Mouse (Mus musculus) mature B cell (primary cell): ENCODE data around the gene Myo15.
"Not testable (repeated sequence)": the region's sequence is repeated elsewhere in the genome, so short reads cannot be mapped to it uniquely, and the experiment has no call there.

ENCODE experiments used
- in situ Hi-C: fragments of 300-500 bp; cut with MboI; formaldehyde crosslinking; loops from 2 replicates; pipeline ENCODE4 v1.14.3; 2019

Myo15 gene

DNA sequence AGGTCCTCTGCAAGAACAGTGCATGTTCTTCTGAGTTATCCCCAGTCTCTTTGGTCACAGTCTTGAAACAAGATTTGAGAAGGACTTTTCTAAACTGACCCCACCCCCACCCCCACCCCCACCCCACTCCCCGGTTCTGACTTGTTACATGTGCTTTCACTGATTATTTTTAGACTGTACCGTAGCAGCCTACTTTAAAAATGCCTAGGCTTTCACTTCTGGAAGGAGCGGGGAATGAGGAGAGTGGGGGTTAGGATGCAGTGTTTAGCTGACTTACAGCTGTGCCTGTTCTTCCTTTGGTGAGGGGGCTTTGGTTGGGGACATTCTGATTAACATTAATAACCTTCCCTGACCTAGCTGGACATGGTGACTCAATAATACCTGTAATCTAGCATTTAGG lies 79.0 kb downstream of the Myo15 start:
- in situ Hi-C loops = no loop called here

DNA sequence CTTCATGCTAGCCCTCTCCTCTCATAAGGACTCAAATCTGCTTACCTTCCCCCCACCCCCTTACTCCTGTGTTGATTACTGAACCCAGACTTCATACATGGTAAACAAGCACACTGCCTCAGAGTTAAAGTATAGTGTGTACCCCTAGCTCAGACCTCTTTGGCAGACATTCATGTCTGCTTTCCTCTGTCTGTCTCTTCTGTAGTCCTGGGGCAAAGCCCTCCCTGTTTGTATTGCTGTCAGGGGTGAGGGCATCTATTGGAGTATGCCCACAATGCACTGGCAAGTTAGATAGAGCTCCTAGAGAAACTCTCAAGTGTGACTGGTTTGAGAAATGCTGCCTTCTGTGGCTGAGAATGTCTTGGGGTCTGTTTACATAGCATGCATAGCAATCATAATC lies 84.0 kb downstream of the Myo15 start:
- in situ Hi-C loops = no loop called here

DNA sequence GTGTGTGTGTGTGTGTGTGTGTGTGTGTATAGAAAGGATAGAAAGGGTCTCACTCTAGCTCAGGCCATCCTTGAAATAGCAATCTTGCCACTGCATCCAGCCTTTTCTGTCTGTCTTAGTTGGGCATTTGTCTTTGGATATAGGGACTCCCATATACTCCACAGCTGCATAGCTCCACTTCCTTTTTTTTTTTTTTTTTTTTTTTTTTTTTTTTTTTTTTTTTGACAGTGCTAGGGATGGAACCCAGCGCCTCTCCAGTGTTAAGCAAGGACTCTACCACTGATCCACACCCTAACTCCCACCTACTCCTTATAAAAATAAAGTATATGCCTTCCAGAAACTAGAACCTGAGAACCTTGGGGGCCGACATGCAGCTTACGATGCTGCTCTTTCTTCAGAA lies 88.5 kb downstream of the Myo15 start:
- in situ Hi-C loops = no loop called here

DNA sequence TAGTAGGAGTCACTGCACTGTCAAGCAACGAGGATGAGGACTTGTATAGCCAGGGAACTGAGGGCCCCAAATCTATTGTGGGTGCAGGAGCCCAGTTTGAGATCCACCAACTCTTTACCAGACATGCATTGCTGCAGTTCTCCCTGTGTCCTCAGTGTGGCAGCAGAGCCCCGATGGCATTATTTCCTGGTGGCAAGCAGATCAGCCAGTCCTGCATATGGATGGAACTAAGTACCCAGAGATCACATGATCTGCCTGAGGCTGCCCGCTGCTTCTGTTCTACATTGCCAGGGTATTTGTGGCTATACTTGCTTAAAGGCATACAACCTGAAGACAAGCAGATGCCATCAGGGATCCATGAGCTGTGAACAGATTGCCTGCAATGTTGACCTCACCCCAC lies 90.2 kb downstream of the Myo15 start:
- in situ Hi-C loops = no loop called here

DNA sequence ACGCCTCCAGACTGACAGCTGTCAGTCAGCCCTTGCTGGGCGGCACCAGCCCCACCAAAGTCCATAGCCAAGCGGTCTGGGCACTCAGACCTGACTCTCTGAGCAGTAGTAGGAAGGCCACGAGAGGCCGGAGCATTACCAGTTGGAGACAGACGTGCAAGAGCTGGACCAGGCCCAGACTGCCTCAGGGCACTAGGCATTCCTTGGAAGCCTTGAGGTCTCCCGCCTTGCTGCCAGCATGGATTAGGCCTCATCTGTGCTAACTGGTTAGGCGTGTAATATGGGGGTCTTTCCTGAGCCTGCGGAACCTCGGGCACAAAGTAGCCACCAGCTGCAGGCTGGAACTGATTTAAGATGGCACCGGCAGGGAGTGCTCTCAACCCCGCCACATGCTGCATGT lies 104.9 kb downstream of the Myo15 start:
- in situ Hi-C loops = not testable (repeated sequence)
